Comparison of ENCODE assay signal across 22 mouse cellular contexts in genomic region chr2:24417564-24417963, GRCm38 (mm10). TPM values are rescaled to one million over a fixed set of nuclear protein-coding genes. Genes with fewer than 3 reads are reported as not detected.
DNase-seq lines count a peak whose midpoint lies in the region; ATAC-seq lines count a peak whose summit lies in the region.
"Had no signal": no experiment of that assay in that cellular context is flagged by ENCODE, and none has a peak within 500 bp of the region (broad histone marks: within the 10 kb centered on the region; RNA-seq: fewer than 3 reads in every experiment).

No protein-coding gene starts in this region.

- no peak overlapping the region for H3K4me2 ChIP-seq in hindbrain, embryonic 13.5 days
- H3K4me2 ChIP-seq in hindbrain, embryonic 16.5 days (ENCODE audit: low read length), result no peak overlapping the region
- no peak overlapping the region for H3K4me2 ChIP-seq in kidney, embryonic 14.5 days (replicated peaks; ENCODE audit: low read depth, low read length)
- no peak overlapping the region for H3K4me2 ChIP-seq in midbrain, embryonic 13.5 days (replicated peaks)
- no peak overlapping the region for H3K4me2 ChIP-seq in midbrain, embryonic 14.5 days (ENCODE audit: low read length)
- no peak overlapping the region for H3K4me2 ChIP-seq in neural tube, embryonic 14.5 days (ENCODE audit: low read depth, low read length)
- H3K4me2 ChIP-seq: embryonic facial prominence, embryonic 12.5 days; forebrain, embryonic 15.5 days; heart, embryonic 12.5 days had no signal

- WGBS in hindbrain, embryonic 13.5 days, result 91% methylated on average over 4 of the region's 4 CpGs
- 91% methylated on average over 4 of the region's 4 CpGs for WGBS in hindbrain, embryonic 16.5 days
- 82% methylated on average over 4 of the region's 4 CpGs for WGBS in kidney, embryonic 14.5 days
- 90% methylated on average over 4 of the region's 4 CpGs for WGBS in midbrain, embryonic 13.5 days
- WGBS in midbrain, embryonic 14.5 days, result 92% methylated on average over 4 of the region's 4 CpGs
- WGBS in neural tube, embryonic 14.5 days, result 93% methylated on average over 4 of the region's 4 CpGs

- no peaks in the 10 kb centered on the region for H3K9me3 ChIP-seq in hindbrain, embryonic 13.5 days
- no peaks in the 10 kb centered on the region for H3K9me3 ChIP-seq in hindbrain, embryonic 16.5 days (ENCODE audit: control insufficient read depth, low read length)
- H3K9me3 ChIP-seq in kidney, embryonic 14.5 days (ENCODE audit: control insufficient read depth, low read length), result no peaks in the 10 kb centered on the region
- no peaks in the 10 kb centered on the region for H3K9me3 ChIP-seq in midbrain, embryonic 13.5 days
- H3K9me3 ChIP-seq in midbrain, embryonic 14.5 days (ENCODE audit: control insufficient read depth, low read length), result no peaks in the 10 kb centered on the region
- H3K9me3 ChIP-seq in neural tube, embryonic 14.5 days (ENCODE audit: control insufficient read depth, low read length), result no peaks in the 10 kb centered on the region
- H3K9me3 ChIP-seq: embryonic facial prominence, embryonic 12.5 days; forebrain, embryonic 15.5 days; heart, embryonic 12.5 days had no signal

- peaks cover 39% of the 10 kb centered on the region for H3K4me1 ChIP-seq in hindbrain, embryonic 13.5 days (replicated peaks)
- H3K4me1 ChIP-seq in hindbrain, embryonic 16.5 days (ENCODE audit: control insufficient read depth, insufficient read depth, low read depth, low read length), result peaks cover 10% of the 10 kb centered on the region
- peaks cover 48% of the 10 kb centered on the region for H3K4me1 ChIP-seq in kidney, embryonic 14.5 days (ENCODE audit: control insufficient read depth, insufficient read depth, low read length)
- peaks cover 21% of the 10 kb centered on the region for H3K4me1 ChIP-seq in midbrain, embryonic 13.5 days (replicated peaks)
- H3K4me1 ChIP-seq in midbrain, embryonic 14.5 days (ENCODE audit: control insufficient read depth, insufficient read depth, low read length), result 0 out of 2 replicates have a peak, but pooled peaks cover 2% of the 10 kb centered on the region
- peaks cover 23% of the 10 kb centered on the region; the same call in 1 of the 2 replicates for H3K4me1 ChIP-seq in neural tube, embryonic 14.5 days (ENCODE audit: control insufficient read depth, insufficient read depth, low read length)
- H3K4me1 ChIP-seq: heart, embryonic 12.5 days had no signal

- no peak overlapping the region for H3K4me3 ChIP-seq in hindbrain, embryonic 13.5 days
- no peak overlapping the region for H3K4me3 ChIP-seq in hindbrain, embryonic 16.5 days (ENCODE audit: low read length)
- H3K4me3 ChIP-seq in kidney, embryonic 14.5 days (ENCODE audit: low read length), result no peak overlapping the region
- H3K4me3 ChIP-seq in midbrain, embryonic 13.5 days (replicated peaks), result no peak overlapping the region
- no peak overlapping the region for H3K4me3 ChIP-seq in midbrain, embryonic 14.5 days (replicated peaks; ENCODE audit: low read depth, low read length)
- no peak overlapping the region for H3K4me3 ChIP-seq in neural tube, embryonic 14.5 days (ENCODE audit: low read depth, low read length)
- H3K4me3 ChIP-seq: embryonic facial prominence, embryonic 12.5 days; forebrain, embryonic 15.5 days; heart, adult 2 months; heart, embryonic 12.5 days had no signal

- peaks cover 3% of the 10 kb centered on the region; the same call in 1 of the 2 replicates for H3K27me3 ChIP-seq in hindbrain, embryonic 13.5 days
- H3K27me3 ChIP-seq in hindbrain, embryonic 16.5 days (replicated peaks; ENCODE audit: control insufficient read depth, insufficient read depth, low read length), result no peaks in the 10 kb centered on the region
- no peaks in the 10 kb centered on the region for H3K27me3 ChIP-seq in kidney, embryonic 14.5 days (ENCODE audit: control insufficient read depth, insufficient read depth, low read length)
- peaks cover 13% of the 10 kb centered on the region for H3K27me3 ChIP-seq in midbrain, embryonic 13.5 days
- no peaks in the 10 kb centered on the region for H3K27me3 ChIP-seq in midbrain, embryonic 14.5 days (ENCODE audit: control insufficient read depth, insufficient read depth, low read length)
- H3K27me3 ChIP-seq in neural tube, embryonic 14.5 days (ENCODE audit: control insufficient read depth, insufficient read depth, low read length), result no peaks in the 10 kb centered on the region
- H3K27me3 ChIP-seq: CH12.LX; embryonic facial prominence, embryonic 12.5 days; forebrain, embryonic 15.5 days; Patski had no signal

- ATAC-seq in hindbrain, embryonic 13.5 days (ENCODE audit: low FRiP score), result no peak
- ATAC-seq in hindbrain, embryonic 16.5 days, result no peak
- no peak for ATAC-seq in kidney, embryonic 14.5 days (ENCODE audit: low FRiP score, low TSS enrichment)
- no peak for ATAC-seq in midbrain, embryonic 13.5 days
- no peak for ATAC-seq in midbrain, embryonic 14.5 days (ENCODE audit: low FRiP score, low TSS enrichment)
- ATAC-seq in neural tube, embryonic 14.5 days (ENCODE audit: low read depth), result no peak
- ATAC-seq: activated CD4-positive, CD25-positive, alpha-beta regulatory T cell, adult 4 months had no signal

- H3K27ac ChIP-seq in hindbrain, embryonic 13.5 days, result peak overlapping the region; percentile 84
- H3K27ac ChIP-seq in hindbrain, embryonic 16.5 days (ENCODE audit: low read depth, low read length), result no peak overlapping the region
- H3K27ac ChIP-seq in kidney, embryonic 14.5 days (ENCODE audit: low read depth, low read length), result peak overlapping the region; percentile 78
- H3K27ac ChIP-seq in midbrain, embryonic 13.5 days, result 0 out of 2 replicates have a peak overlapping the region, but pooled peaks have one; percentile 41
- H3K27ac ChIP-seq in midbrain, embryonic 14.5 days (replicated peaks; ENCODE audit: low read depth, low read length), result no peak overlapping the region
- peak overlapping the region; percentile 82 for H3K27ac ChIP-seq in neural tube, embryonic 14.5 days (ENCODE audit: low read depth, low read length)
- H3K27ac ChIP-seq: embryonic facial prominence, embryonic 12.5 days; forebrain, embryonic 15.5 days; heart, adult 2 months had no signal

- no peak overlapping the region for H3K9ac ChIP-seq in hindbrain, embryonic 13.5 days
- H3K9ac ChIP-seq in hindbrain, embryonic 16.5 days (ENCODE audit: low read depth, low read length), result no peak overlapping the region
- no peak overlapping the region for H3K9ac ChIP-seq in kidney, embryonic 14.5 days (ENCODE audit: low read depth, low read length)
- H3K9ac ChIP-seq in midbrain, embryonic 13.5 days (replicated peaks), result no peak overlapping the region
- no peak overlapping the region for H3K9ac ChIP-seq in midbrain, embryonic 14.5 days (replicated peaks; ENCODE audit: low read length)
- no peak overlapping the region for H3K9ac ChIP-seq in neural tube, embryonic 14.5 days (replicated peaks; ENCODE audit: low read depth, low read length)
- H3K9ac ChIP-seq: embryonic facial prominence, embryonic 12.5 days; forebrain, embryonic 15.5 days; heart, embryonic 12.5 days had no signal

- DNase-seq in kidney, postnatal 14 days, result no peak
- DNase-seq in midbrain, embryonic 14.5 days, result no peak
- DNase-seq in lung, postnatal 25 days (ENCODE audit: low spot score), result no peak
- DNase-seq: adrenal gland, postnatal 14 days; cerebellum, adult 11-12 months; cerebellum, adult 9-10 months; cerebellum, postnatal 25 days; gastrocnemius, postnatal 10 days; heart, adult 2 months had no signal

- H3K36me3 ChIP-seq in hindbrain, embryonic 13.5 days, result no peaks in the 10 kb centered on the region
- no peaks in the 10 kb centered on the region for H3K36me3 ChIP-seq in hindbrain, embryonic 16.5 days (ENCODE audit: control insufficient read depth, insufficient read depth, low read length)
- H3K36me3 ChIP-seq in kidney, embryonic 14.5 days (ENCODE audit: control insufficient read depth, insufficient read depth, low read length), result no peaks in the 10 kb centered on the region; the same call in 1 of the 2 replicates
- H3K36me3 ChIP-seq in midbrain, embryonic 13.5 days, result no peaks in the 10 kb centered on the region
- no peaks in the 10 kb centered on the region for H3K36me3 ChIP-seq in midbrain, embryonic 14.5 days (ENCODE audit: control insufficient read depth, insufficient read depth, low read length)
- H3K36me3 ChIP-seq in neural tube, embryonic 14.5 days (ENCODE audit: control insufficient read depth, insufficient read depth, low read length), result no peaks in the 10 kb centered on the region; the same call in 1 of the 2 replicates
- H3K36me3 ChIP-seq: embryonic facial prominence, embryonic 12.5 days; forebrain, embryonic 15.5 days; heart, embryonic 12.5 days had no signal

RNA-seq across cellular contexts. Expression of gene Psd4, which starts 50.2 kb away (rescaled TPM):
- polyA plus RNA-seq in hindbrain, embryonic 13.5 days (2015; fragmentation: Nextera tagmentation; extraction: Ambion mirVana), result 0.30 and 0.74 TPM in 2 replicates
- 1.5 and 2.3 TPM in 2 replicates for polyA plus RNA-seq in hindbrain, embryonic 16.5 days (2015; fragmentation: Nextera tagmentation; extraction: Ambion mirVana)
- polyA plus RNA-seq in kidney, embryonic 14.5 days (2014; fragmentation: Nextera tagmentation; extraction: Ambion mirVana), result 1.1 and 4.6 TPM in 2 replicates
- polyA plus RNA-seq in midbrain, embryonic 13.5 days (2015; fragmentation: Nextera tagmentation; extraction: Ambion mirVana), result 0.28 and 0.37 TPM in 2 replicates
- polyA plus RNA-seq in midbrain, embryonic 14.5 days (2014; fragmentation: Nextera tagmentation; extraction: Ambion mirVana), result 0.07 and 0.18 TPM in 2 replicates
- polyA plus RNA-seq in neural tube, embryonic 14.5 days (2014; fragmentation: Nextera tagmentation; extraction: Ambion mirVana), result 0.52 and 1.4 TPM in 2 replicates

RNA-seq across cellular contexts. Expression of gene Pax8, which starts 57.8 kb away (rescaled TPM):
- polyA plus RNA-seq in hindbrain, embryonic 13.5 days (2015; fragmentation: Nextera tagmentation; extraction: Ambion mirVana), result 32.9 and 41.1 TPM in 2 replicates
- 21.2 and 24.0 TPM in 2 replicates for polyA plus RNA-seq in hindbrain, embryonic 16.5 days (2015; fragmentation: Nextera tagmentation; extraction: Ambion mirVana)
- 89.8 and 140 TPM in 2 replicates for polyA plus RNA-seq in kidney, embryonic 14.5 days (2014; fragmentation: Nextera tagmentation; extraction: Ambion mirVana)
- 5.3 and 5.9 TPM in 2 replicates for polyA plus RNA-seq in midbrain, embryonic 13.5 days (2015; fragmentation: Nextera tagmentation; extraction: Ambion mirVana)
- 4.5 and 5.4 TPM in 2 replicates for polyA plus RNA-seq in midbrain, embryonic 14.5 days (2014; fragmentation: Nextera tagmentation; extraction: Ambion mirVana)
- 56.9 and 64.1 TPM in 2 replicates for polyA plus RNA-seq in neural tube, embryonic 14.5 days (2014; fragmentation: Nextera tagmentation; extraction: Ambion mirVana)
- polyA plus RNA-seq: activated CD4-positive, CD25-positive, alpha-beta regulatory T cell, adult 4 months; cortical plate, adult 2 months; heart, adult 2 months; heart, embryonic 12.5 days; heart, embryonic 16.5 days had no signal

Comparison
In these comparisons a context has a peak if more than half of its experiments do, and no peak if none do; other contexts are left out.
1. H3K27ac ChIP-seq: peak in hindbrain, embryonic 13.5 days (single experiment), kidney, embryonic 14.5 days (single experiment), midbrain, embryonic 13.5 days (single experiment) and neural tube, embryonic 14.5 days (single experiment); none in hindbrain, embryonic 16.5 days (single experiment) and midbrain, embryonic 14.5 days (single experiment).